Mouse (Mus musculus): ENCODE measurements at regions not wholly inside any gene's neighbourhood (a gene's known extent, or its start where the extent isn't known, plus 50 kb on each side); places are given as distances from the start of the nearest gene placed in this dataset.

GRCm38 (mm10) chr9:43922231-43922630, 121.0 kb upstream of the Thy1 start:
- H3K4me3 ChIP-seq (ENCODE audit: low read length) = no peak overlapping the region
- no peaks in the 10 kb centered on the region for H3K9me3 ChIP-seq (ENCODE audit: control insufficient read depth, low read length)
- H3K27ac ChIP-seq (ENCODE audit: low read length) = no peak overlapping the region
- no peaks in the 10 kb centered on the region for H3K4me1 ChIP-seq (ENCODE audit: control insufficient read depth, insufficient read depth, low read length)
- H3K27me3 ChIP-seq (replicated peaks; ENCODE audit: control insufficient read depth, insufficient read depth, low read length) = peaks cover 21% of the 10 kb centered on the region
- ATAC-seq = no peak
- H3K36me3 ChIP-seq (ENCODE audit: control insufficient read depth, insufficient read depth, low read length) = no peaks in the 10 kb centered on the region
- H3K9ac ChIP-seq (ENCODE audit: low read depth, low read length) = no peak overlapping the region
- H3K4me2 ChIP-seq (ENCODE audit: low read depth, low read length) = no peak overlapping the region
- 57% methylated on average over 6 of the region's 6 CpGs for WGBS

DNA sequence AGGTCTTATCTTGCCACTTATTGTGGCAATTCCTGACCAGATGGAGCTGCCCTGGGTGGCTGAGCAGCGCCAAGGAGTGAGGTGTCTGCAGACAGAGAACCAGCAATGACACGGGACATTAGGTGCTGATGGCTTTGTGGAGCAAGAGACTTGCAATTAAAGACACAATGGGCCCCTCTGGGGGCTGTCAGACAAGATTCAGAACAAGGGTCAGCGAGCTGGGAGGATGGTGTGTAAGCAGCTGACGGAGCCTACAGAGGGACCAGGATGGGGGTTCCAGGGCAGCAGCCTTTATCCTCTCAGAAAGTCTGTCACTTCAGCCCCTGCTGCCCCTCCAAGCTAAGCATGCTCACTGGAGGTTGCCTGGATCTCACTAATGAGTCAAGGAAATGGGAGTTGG, 120.1 kb upstream of the Thy1 start:
- no peak overlapping the region for H3K4me3 ChIP-seq (ENCODE audit: low read length)
- H3K4me2 ChIP-seq (ENCODE audit: low read depth, low read length) = no peak overlapping the region
- H3K27ac ChIP-seq (ENCODE audit: low read length) = no peak overlapping the region
- ATAC-seq = no peak
- no peak overlapping the region for H3K9ac ChIP-seq (ENCODE audit: low read depth, low read length)
- WGBS = 34% methylated on average over 4 of the region's 4 CpGs
- H3K4me1 ChIP-seq (ENCODE audit: control insufficient read depth, insufficient read depth, low read length) = no peaks in the 10 kb centered on the region
- no peaks in the 10 kb centered on the region for H3K36me3 ChIP-seq (ENCODE audit: control insufficient read depth, insufficient read depth, low read length)
- H3K9me3 ChIP-seq (ENCODE audit: control insufficient read depth, low read length) = no peaks in the 10 kb centered on the region
- H3K27me3 ChIP-seq (replicated peaks; ENCODE audit: control insufficient read depth, insufficient read depth, low read length) = peaks cover 21% of the 10 kb centered on the region

- no peak overlapping the region for H3K4me3 ChIP-seq (ENCODE audit: low read length)
- WGBS = 31% methylated on average over 15 of the region's 15 CpGs
- no peak overlapping the region for H3K27ac ChIP-seq (ENCODE audit: low read length)
- ATAC-seq = no peak
- no peaks in the 10 kb centered on the region for H3K4me1 ChIP-seq (ENCODE audit: control insufficient read depth, insufficient read depth, low read length)
- no peak overlapping the region for H3K9ac ChIP-seq (ENCODE audit: low read depth, low read length)
- H3K36me3 ChIP-seq (ENCODE audit: control insufficient read depth, insufficient read depth, low read length) = no peaks in the 10 kb centered on the region
- peaks cover 21% of the 10 kb centered on the region for H3K27me3 ChIP-seq (replicated peaks; ENCODE audit: control insufficient read depth, insufficient read depth, low read length)
- H3K9me3 ChIP-seq (ENCODE audit: control insufficient read depth, low read length) = no peaks in the 10 kb centered on the region
- no peak overlapping the region for H3K4me2 ChIP-seq (ENCODE audit: low read depth, low read length)
Measured at GRCm38 (mm10) chr9:43924795-43925194, 118.4 kb upstream of the Thy1 start.

DNA sequence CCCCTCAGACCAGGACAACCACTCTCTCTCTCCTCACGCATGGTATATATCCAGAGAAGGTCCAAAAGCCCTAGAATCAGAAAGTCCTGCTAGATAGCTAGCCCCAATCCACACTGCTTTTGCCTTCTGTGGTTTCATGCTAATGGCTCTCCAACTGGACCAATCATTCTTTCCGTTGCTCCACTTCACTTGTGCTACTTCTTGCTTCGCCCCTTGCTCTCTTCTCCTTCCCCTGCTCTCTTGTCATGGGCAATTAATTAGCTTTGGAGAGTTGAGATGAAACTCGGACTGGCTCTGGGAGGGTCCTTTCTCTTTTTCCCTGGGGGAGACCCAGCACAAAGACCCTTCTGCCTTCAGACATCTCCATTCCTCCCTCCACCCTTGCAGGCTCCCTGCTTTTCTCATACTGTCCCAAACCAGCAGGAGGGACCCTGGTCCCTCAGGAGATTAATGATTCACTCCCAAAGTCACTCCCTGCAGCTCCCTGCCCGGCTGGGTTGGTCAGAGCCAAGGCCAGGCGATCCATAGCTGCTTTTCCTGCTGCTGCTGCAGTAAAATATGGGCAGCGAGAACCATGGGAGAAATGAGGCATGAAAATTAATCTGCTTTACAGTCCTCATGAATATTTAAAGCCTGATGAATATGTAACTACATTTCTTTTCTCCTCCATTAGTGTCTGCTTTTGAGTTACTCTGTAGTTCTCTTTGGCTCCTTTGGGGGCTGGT, 113.7 kb upstream of the Thy1 start:
- Histone ChIP-seq H3K9me3 (ENCODE audit: control insufficient read depth, low read length) (no peaks in the 10 kb centered on the region), H3K4me1 (ENCODE audit: control insufficient read depth, insufficient read depth, low read length) (no peaks in the 10 kb centered on the region), H3K27me3 (replicated peaks; ENCODE audit: control insufficient read depth, insufficient read depth, low read length) (no peaks in the 10 kb centered on the region), H3K9ac (ENCODE audit: low read depth, low read length) (no peak overlapping the region), H3K4me2 (ENCODE audit: low read depth, low read length) (no peak overlapping the region), H3K36me3 (ENCODE audit: control insufficient read depth, insufficient read depth, low read length) (no peaks in the 10 kb centered on the region), H3K4me3 (ENCODE audit: low read length) (no peak overlapping the region), H3K27ac (ENCODE audit: low read length) (no peak overlapping the region)
- 23% methylated on average over 7 of the region's 7 CpGs for WGBS
- ATAC-seq = no peak

GRCm38 (mm10) chr9:43930037-43930404, 113.2 kb upstream of the Thy1 start:
- Histone ChIP-seq H3K27me3 (replicated peaks; ENCODE audit: control insufficient read depth, insufficient read depth, low read length) (no peaks in the 10 kb centered on the region), H3K27ac (ENCODE audit: low read length) (no peak overlapping the region), H3K4me2 (ENCODE audit: low read depth, low read length) (no peak overlapping the region), H3K9ac (ENCODE audit: low read depth, low read length) (no peak overlapping the region), H3K36me3 (ENCODE audit: control insufficient read depth, insufficient read depth, low read length) (no peaks in the 10 kb centered on the region), H3K9me3 (ENCODE audit: control insufficient read depth, low read length) (no peaks in the 10 kb centered on the region), H3K4me3 (ENCODE audit: low read length) (no peak overlapping the region), H3K4me1 (ENCODE audit: control insufficient read depth, insufficient read depth, low read length) (no peaks in the 10 kb centered on the region)
- ATAC-seq = no peak

DNA sequence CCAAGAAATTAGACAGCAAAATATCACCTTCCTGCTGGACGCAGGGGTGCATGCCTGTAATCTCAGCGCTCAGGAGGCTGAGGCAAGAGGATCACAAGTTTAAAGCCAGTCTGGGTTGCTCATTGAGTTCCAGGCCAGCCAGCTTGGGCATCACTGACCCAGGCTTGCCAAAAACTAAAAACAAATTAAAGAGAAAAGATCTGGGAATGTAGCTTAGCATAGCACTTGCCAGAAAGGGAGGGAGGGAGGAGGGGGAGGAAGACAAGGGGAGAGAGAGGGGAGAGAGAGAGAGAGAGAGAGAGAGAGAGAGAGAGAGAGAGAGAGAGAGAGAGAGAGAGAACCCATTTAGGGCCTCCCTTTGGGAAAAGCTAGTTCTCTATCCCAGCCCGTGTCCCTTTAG, 112.7 kb upstream of the Thy1 start:
- H3K27me3 ChIP-seq (replicated peaks; ENCODE audit: control insufficient read depth, insufficient read depth, low read length) = no peaks in the 10 kb centered on the region
- H3K36me3 ChIP-seq (ENCODE audit: control insufficient read depth, insufficient read depth, low read length) = no peaks in the 10 kb centered on the region
- no peaks in the 10 kb centered on the region for H3K4me1 ChIP-seq (ENCODE audit: control insufficient read depth, insufficient read depth, low read length)
- no peak overlapping the region for H3K9ac ChIP-seq (ENCODE audit: low read depth, low read length)
- no peak for ATAC-seq
- no peak overlapping the region for H3K27ac ChIP-seq (ENCODE audit: low read length)
- no peak overlapping the region for H3K4me2 ChIP-seq (ENCODE audit: low read depth, low read length)
- no peak overlapping the region for H3K4me3 ChIP-seq (ENCODE audit: low read length)
- no peaks in the 10 kb centered on the region for H3K9me3 ChIP-seq (ENCODE audit: control insufficient read depth, low read length)
- WGBS = 61% methylated on average over 3 of the region's 3 CpGs

DNA sequence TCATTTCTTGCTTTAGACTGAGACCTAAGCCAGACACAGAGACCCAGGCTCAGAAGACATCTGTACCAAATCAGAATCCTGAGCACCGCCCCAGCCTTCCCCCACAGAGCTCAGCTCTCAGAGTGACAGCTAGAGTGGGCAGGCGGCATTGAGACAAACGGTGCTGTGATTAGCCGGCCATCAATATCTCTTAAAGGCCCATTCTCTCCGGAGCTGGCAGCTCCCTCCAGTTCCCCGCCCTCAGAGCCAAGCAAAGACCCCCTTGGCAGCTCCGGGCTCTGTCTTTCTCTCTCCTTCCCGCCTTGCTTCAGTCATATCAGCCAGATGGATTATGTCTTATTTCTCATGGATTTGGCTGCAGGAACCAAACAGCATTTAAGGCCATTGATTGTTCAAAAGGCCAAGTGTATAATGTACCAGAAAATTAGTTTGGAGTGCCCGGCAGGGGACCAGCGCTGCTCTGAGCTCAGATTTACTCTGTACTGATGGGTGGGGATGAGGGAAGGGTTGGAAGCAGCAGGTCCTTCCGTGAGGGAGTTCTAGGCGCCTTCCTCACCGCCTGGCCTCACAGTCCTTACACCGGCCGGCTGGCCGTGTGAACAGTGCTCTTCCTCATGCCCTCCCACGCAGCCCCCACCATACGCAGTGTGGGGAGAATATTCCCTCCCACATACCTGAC, 109.0 kb upstream of the Thy1 start:
- Histone ChIP-seq H3K9ac (ENCODE audit: low read depth, low read length) (no peak overlapping the region), H3K27ac (ENCODE audit: low read length) (no peak overlapping the region), H3K4me3 (ENCODE audit: low read length) (no peak overlapping the region), H3K4me1 (ENCODE audit: control insufficient read depth, insufficient read depth, low read length) (no peaks in the 10 kb centered on the region), H3K4me2 (ENCODE audit: low read depth, low read length) (no peak overlapping the region), H3K9me3 (ENCODE audit: control insufficient read depth, low read length) (no peaks in the 10 kb centered on the region), H3K27me3 (replicated peaks; ENCODE audit: control insufficient read depth, insufficient read depth, low read length) (no peaks in the 10 kb centered on the region), H3K36me3 (ENCODE audit: control insufficient read depth, insufficient read depth, low read length) (no peaks in the 10 kb centered on the region)
- peak; percentile 33; the same call in 1 of the 2 replicates for ATAC-seq
- 21% methylated on average over 18 of the region's 18 CpGs for WGBS

DNA sequence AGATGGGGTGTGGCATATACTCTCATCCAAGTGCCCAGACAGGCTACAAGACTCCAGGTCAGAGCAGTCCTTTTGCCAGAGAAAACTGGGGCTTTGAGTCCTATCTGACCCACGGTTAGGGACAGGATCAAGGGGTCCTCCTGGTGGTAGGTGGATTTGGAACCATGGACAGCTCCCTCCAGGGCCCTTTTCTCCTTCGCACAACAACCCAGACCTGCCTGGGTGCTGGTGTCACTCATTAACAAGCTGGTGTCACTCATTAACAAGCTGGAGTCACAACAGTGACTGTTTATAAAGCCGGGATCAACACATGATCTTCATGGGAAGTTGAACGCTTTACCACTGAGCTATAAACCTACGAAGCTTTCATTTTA, 108.5 kb upstream of the Thy1 start:
- Histone ChIP-seq H3K4me3 (ENCODE audit: low read length) (no peak overlapping the region), H3K9me3 (ENCODE audit: control insufficient read depth, low read length) (no peaks in the 10 kb centered on the region), H3K4me2 (ENCODE audit: low read depth, low read length) (no peak overlapping the region), H3K9ac (ENCODE audit: low read depth, low read length) (no peak overlapping the region), H3K36me3 (ENCODE audit: control insufficient read depth, insufficient read depth, low read length) (no peaks in the 10 kb centered on the region), H3K4me1 (ENCODE audit: control insufficient read depth, insufficient read depth, low read length) (no peaks in the 10 kb centered on the region), H3K27me3 (replicated peaks; ENCODE audit: control insufficient read depth, insufficient read depth, low read length) (no peaks in the 10 kb centered on the region), H3K27ac (ENCODE audit: low read length) (no peak overlapping the region)
- ATAC-seq = peak; percentile 68
- WGBS = 5% methylated on average over 5 of the region's 5 CpGs

DNA sequence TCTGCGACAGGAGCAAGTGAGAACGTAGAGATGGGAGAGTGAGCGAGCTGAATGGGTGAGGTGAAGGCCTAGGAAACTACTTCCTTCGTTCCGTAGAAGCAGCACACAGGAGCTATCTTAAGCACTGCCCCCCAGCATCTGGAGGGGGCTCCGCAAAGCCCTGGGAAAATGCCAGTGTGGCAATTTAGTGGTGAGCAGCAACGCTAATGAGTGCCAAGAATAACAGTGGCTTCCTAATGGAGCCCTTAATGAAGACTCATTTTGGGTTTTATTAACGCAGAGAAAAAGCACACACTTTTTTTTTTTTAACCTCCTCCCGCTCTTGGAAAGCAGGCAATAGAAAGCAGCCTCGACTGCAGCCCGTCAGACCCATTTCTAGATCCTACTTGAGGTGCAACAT, 103.8 kb upstream of the Thy1 start:
- no peak for ATAC-seq
- H3K4me2 ChIP-seq (ENCODE audit: low read depth, low read length) = no peak overlapping the region
- H3K4me1 ChIP-seq (ENCODE audit: control insufficient read depth, insufficient read depth, low read length) = no peaks in the 10 kb centered on the region
- no peaks in the 10 kb centered on the region for H3K36me3 ChIP-seq (ENCODE audit: control insufficient read depth, insufficient read depth, low read length)
- H3K27me3 ChIP-seq (replicated peaks; ENCODE audit: control insufficient read depth, insufficient read depth, low read length) = no peaks in the 10 kb centered on the region
- WGBS = 70% methylated on average over 11 of the region's 11 CpGs
- H3K9ac ChIP-seq (ENCODE audit: low read depth, low read length) = no peak overlapping the region
- H3K4me3 ChIP-seq (ENCODE audit: low read length) = no peak overlapping the region
- no peaks in the 10 kb centered on the region for H3K9me3 ChIP-seq (ENCODE audit: control insufficient read depth, low read length)
- no peak overlapping the region for H3K27ac ChIP-seq (ENCODE audit: low read length)

- no peaks in the 10 kb centered on the region for H3K36me3 ChIP-seq (ENCODE audit: control insufficient read depth, insufficient read depth, low read length)
- ATAC-seq = no peak
- no peak overlapping the region for H3K27ac ChIP-seq (ENCODE audit: low read length)
- no peaks in the 10 kb centered on the region for H3K9me3 ChIP-seq (ENCODE audit: control insufficient read depth, low read length)
- H3K4me2 ChIP-seq (ENCODE audit: low read depth, low read length) = no peak overlapping the region
- no peak overlapping the region for H3K9ac ChIP-seq (ENCODE audit: low read depth, low read length)
- 73% methylated on average over 5 of the region's 5 CpGs for WGBS
- no peak overlapping the region for H3K4me3 ChIP-seq (ENCODE audit: low read length)
- H3K27me3 ChIP-seq (replicated peaks; ENCODE audit: control insufficient read depth, insufficient read depth, low read length) = no peaks in the 10 kb centered on the region
- no peaks in the 10 kb centered on the region for H3K4me1 ChIP-seq (ENCODE audit: control insufficient read depth, insufficient read depth, low read length)
Measured at GRCm38 (mm10) chr9:43942147-43942546, 101.0 kb upstream of the Thy1 start.
